Mouse (Mus musculus) testis, adult 2 months (tissue): ENCODE results near the gene Nfx1. TPM values are rescaled to one million over a fixed set of nuclear protein-coding genes. Genes with fewer than 3 reads are reported as not detected.
A peak's percentile ranks its signal among the peaks of the same experiment; 100 is the strongest.

Source experiments
- H3K27ac ChIP-seq: fragments of 200-500 bp; 2 replicates; pipeline ENCODE4 v1.5.1; 2012; ENCODE audit warnings: low read depth, low read length; ENCODE audit not compliant: control insufficient read depth, insufficient read depth
- H3K27me3 ChIP-seq: fragments of 200-500 bp; 2 replicates; pipeline ENCODE4 v1.6.1; 2012; ENCODE audit warnings: mild to moderate bottlenecking, low read length, moderate library complexity; ENCODE audit not compliant: control insufficient read depth, insufficient read depth
- H3K36me3 ChIP-seq: fragments of 200-500 bp; 2 replicates; pipeline ENCODE4 v1.6.1; 2012; ENCODE audit warnings: mild to moderate bottlenecking, low read length; ENCODE audit not compliant: control insufficient read depth, insufficient read depth
- H3K4me1 ChIP-seq: fragments of 200-500 bp; 2 replicates; pipeline ENCODE4 v1.6.1; 2012; ENCODE audit warnings: low read length; ENCODE audit not compliant: control insufficient read depth, insufficient read depth
- H3K4me3 ChIP-seq: fragments of 200-500 bp; 2 replicates; pipeline ENCODE4 v1.5.1; 2012; ENCODE audit warnings: low read depth, mild to moderate bottlenecking, low read length, moderate library complexity, mixed read lengths; ENCODE audit not compliant: control insufficient read depth
- CTCF ChIP-seq: fragments of 200-500 bp; IDR thresholded peaks from 2 replicates; pipeline ENCODE4 v1.5.1; 2012; ENCODE audit warnings: low read depth, mild to moderate bottlenecking, inconsistent platforms, low read length, moderate library complexity; ENCODE audit not compliant: control insufficient read depth, insufficient read depth, insufficient replicate concordance
- POLR2A ChIP-seq: fragments of 200-500 bp; IDR thresholded peaks from 2 replicates; pipeline ENCODE4 v1.6.1; 2012; ENCODE audit warnings: low read depth, mild to moderate bottlenecking, inconsistent platforms, low read length, moderate library complexity; ENCODE audit not compliant: control insufficient read depth
- polyA plus RNA-seq: library from polyadenylated mRNA; depleted of rRNA; stranded (reverse); fragments of >200 nt; gene quantifications from 2 replicates; pipeline ENCODE4 v1.2.3, GENCODE M21; 2012

Nfx1 gene
- polyA plus RNA-seq, 1 experiment: 29.5 TPM

DNA sequence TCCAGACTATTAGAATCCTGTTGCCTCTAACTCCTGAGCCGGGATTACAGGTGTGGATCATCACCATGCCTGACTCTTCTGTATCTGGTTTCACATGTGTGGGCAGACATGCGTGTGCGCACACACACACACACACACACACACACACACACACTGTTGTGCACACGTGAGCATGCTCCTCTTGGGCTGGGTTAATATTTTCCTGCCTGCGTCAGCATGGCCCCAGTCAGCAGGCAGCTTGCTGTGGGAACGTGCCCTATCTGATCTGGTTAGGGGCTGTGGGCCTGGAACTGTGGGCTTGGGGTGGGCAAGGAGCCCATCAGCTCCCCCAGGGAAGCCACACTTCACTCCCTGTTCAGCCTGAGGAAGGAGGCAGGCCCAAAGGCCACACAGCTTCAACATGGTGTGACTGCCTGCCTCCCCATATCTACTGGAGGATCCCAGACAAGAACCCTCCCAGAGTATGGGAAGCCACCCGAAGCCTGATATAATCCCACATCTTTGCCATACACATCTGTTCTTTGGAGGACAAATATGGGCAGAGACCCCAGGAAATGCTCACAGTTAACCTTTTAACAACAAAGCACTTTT, 86.1 kb downstream of the Nfx1 start:
- no peaks in the 10 kb centered on the region for H3K27me3 ChIP-seq
- peaks cover 7% of the 10 kb centered on the region for H3K4me1 ChIP-seq
- no peak overlapping the region for H3K4me3 ChIP-seq
- TF ChIP-seq POLR2A (no peak), CTCF (no peak)
- H3K27ac ChIP-seq: no peak overlapping the region
- H3K36me3 ChIP-seq: no peaks in the 10 kb centered on the region

DNA sequence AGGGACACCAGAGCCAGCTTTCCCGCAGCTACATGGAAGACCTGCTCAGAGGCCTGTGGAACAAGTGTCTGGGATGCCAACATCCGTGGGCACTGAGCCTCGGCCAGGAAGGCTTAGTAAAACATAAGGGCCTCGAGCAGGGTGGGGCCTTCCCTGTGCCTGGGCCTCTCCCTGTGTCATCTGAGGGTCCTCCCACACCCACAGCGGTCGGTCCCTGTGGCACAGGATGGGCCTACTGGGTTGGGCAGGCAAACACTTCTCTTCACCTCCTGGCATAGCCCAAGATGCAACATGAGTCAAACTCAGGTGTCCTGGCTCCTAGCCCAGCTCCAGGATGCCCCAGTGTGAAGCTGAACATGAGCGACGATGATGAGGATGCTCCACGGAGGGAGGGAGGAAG, 86.7 kb downstream of the Nfx1 start:
- no peaks in the 10 kb centered on the region for H3K36me3 ChIP-seq
- peaks cover 7% of the 10 kb centered on the region for H3K4me1 ChIP-seq
- H3K27ac ChIP-seq: no peak overlapping the region
- TF ChIP-seq CTCF: no peak
- no peak for TF ChIP-seq POLR2A
- H3K4me3 ChIP-seq: no peak overlapping the region
- no peaks in the 10 kb centered on the region for H3K27me3 ChIP-seq

DNA sequence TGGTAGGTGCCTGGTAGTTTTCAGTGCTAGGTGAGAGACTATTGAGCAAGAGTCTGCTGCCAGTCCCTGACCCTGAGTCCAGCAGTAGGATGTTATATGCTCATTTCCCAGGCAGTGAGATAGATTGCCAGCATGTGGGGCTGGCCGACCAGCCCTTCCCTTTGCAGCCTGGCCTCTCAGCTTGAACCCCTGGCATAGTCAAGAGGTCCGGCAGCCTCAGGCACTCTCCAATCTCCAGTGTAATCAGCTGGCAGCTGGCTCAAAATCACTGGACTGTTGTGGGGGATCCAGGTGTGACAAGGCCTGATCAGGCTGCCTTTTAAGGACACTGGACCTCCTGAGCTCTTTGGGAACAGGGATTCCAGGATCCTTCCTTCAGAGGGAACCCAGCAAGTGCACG, 92.6 kb downstream of the Nfx1 start:
- Histone ChIP-seq H3K36me3 (no peaks in the 10 kb centered on the region), H3K27ac (no peak overlapping the region), H3K27me3 (no peaks in the 10 kb centered on the region), H3K4me3 (no peak overlapping the region), H3K4me1 (peaks cover 5% of the 10 kb centered on the region)
- no peak for TF ChIP-seq POLR2A
- TF ChIP-seq CTCF: no peak

DNA sequence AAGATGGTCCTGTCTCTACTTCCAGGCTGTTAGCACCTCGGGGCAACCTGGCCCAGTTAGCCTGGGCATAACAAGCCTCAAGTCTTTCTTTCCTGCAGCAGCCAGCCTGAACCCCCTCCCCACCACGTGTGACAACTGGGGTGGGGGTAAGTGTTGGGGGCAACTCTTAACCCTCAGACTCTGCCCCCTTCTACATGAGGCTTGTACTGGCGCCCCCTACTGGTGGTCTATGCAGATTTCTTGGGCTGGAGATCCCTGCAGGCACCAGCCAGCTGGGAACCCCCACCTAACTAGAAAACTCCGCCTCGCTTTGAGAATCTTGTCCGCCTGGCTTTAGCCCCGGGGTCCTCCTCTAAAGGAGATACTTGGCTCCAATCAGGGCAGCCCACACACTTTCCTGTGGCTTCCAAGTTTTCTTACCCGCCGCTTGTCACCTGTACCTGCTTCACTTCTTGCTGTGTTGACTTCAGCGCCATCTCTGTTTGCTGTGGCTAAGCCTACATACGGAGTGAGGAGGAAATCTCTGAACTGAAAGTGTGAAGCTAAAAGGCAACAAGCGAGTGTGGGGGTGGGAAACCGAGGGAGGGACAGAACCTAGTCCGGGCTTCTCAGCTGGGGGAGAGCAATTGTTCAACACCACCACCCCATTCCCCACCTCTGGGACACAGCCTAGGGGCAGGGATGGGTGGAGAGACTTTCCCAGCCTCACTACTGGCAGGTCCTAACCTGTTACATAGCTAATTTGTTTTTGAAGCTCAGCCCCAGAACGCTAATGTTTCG, 93.4 kb downstream of the Nfx1 start:
- TF ChIP-seq CTCF (peak; percentile 64; the same call in 1 of the 2 replicates), POLR2A (no peak)
- no peaks in the 10 kb centered on the region for H3K36me3 ChIP-seq
- H3K4me1 ChIP-seq: peaks cover 5% of the 10 kb centered on the region
- H3K4me3 ChIP-seq: no peak overlapping the region
- H3K27ac ChIP-seq: no peak overlapping the region
- H3K27me3 ChIP-seq: no peaks in the 10 kb centered on the region

DNA sequence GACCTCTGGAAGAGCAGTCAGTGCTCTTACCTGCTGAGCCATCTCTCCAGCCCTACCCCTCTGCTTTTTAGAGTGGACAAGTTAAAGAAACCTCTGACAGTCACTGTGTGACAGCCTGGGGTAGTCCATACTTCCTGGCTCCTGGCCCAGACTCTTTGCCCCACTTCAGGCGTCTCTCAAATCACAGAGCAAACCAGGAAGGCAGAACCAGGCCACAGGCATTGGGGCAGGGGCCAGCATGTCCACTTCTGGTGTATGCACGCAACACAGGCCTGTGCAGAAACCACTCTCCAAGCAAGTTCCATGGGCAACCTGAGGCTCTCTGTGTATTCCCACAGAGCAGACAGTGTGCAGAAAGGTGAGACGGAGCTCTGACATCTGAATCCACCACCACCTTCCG, 94.5 kb downstream of the Nfx1 start:
- H3K36me3 ChIP-seq: no peaks in the 10 kb centered on the region
- H3K27me3 ChIP-seq: no peaks in the 10 kb centered on the region
- H3K4me1 ChIP-seq: peaks cover 5% of the 10 kb centered on the region
- H3K4me3 ChIP-seq: no peak overlapping the region
- no peak overlapping the region for H3K27ac ChIP-seq
- no peak for TF ChIP-seq CTCF
- TF ChIP-seq POLR2A: no peak

DNA sequence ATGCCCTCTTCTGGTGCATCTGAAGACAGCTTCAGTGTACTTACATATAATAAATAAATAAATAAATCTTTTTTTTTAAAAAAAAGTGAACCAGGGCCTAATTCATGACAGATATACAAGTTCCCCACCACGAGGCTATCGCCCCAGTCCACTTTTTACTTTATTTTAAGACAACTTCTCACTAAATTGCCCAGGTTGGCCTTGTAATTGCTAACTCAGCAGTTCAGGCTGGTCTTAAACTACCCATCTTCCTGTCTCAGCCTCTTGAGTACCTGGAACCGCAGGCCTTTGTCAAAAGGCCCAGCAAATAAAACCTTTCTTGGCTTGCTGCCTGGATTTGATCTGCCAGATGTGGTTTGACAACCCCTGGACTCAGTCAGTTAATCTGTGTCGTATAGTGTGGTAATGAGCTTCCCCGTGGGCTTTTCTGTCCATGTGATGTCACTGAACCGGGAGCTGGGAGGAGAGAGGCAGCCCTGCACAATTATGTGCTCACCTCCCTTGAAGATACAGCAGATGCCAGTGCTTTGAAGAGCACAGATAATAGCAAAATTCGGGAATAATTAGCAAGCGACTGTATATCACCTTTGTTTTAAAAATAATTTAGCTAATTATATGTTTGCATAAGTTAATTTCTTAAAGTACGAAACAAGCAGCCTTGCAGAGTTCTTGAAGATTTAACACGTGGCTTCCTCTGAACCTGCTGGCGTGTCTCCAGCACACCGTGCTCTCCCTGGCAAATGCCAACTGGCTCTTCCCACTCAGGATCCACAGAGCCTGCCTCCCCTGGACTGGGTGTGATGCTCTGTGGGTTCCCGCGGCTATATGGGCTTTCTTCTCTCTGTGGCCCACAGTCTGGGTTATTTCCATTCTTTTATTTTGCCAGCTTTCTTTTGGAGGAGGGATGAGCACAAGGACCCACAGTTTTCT, 101.1 kb downstream of the Nfx1 start:
- Histone ChIP-seq H3K4me1 (peaks cover 3% of the 10 kb centered on the region), H3K4me3 (no peak overlapping the region), H3K36me3 (no peaks in the 10 kb centered on the region), H3K27me3 (no peaks in the 10 kb centered on the region), H3K27ac (no peak overlapping the region)
- TF ChIP-seq CTCF (no peak), POLR2A (no peak)

DNA sequence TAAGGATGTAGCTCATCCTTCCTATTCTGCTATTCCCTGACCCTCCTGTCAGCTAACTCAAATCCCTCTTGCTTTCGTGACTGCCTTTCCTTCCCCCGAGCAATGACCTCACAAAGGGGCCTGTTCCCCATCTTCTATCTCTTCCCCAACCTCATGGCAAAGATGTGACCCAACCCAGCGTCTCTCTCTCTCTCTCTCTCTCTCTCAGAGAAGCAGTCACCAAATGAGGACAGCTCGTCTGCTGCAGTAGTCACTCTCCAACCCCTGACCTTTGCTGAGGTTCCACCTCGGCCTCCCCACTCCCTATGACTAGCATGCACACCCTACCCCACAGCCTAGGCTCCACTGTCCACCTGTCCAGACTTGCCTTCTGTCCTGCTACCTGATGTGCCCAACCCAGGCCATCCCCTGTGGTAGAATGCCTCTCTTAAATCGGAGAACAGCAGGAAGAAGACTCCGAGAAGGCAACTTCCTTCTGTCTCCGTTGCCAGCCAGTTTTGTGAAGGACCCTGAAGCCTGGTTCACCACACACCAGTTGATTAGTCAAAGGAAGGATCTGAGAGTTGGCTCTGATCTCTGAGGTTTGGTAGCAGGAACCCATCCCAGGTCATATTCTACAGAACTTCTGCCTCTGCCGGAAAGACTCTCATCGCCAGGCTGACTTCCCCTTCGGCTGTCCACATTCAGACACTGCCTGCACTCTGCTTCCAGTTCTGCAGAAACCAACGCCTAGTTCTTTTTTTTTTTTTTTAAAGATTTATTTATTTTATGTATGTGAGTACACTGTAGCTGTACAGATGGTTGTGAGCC, 102.5 kb downstream of the Nfx1 start:
- Histone ChIP-seq H3K36me3 (no peaks in the 10 kb centered on the region), H3K4me3 (no peak overlapping the region), H3K27ac (no peak overlapping the region), H3K27me3 (no peaks in the 10 kb centered on the region), H3K4me1 (peaks cover 3% of the 10 kb centered on the region)
- no peak for TF ChIP-seq CTCF
